Mouse (Mus musculus): ENCODE data around the gene Ptges. TPM values are rescaled to one million over a fixed set of nuclear protein-coding genes. Genes with fewer than 3 reads are reported as not detected.

The Ptges gene
- polyA plus RNA-seq (2016; fragmentation: Nextera tagmentation; extraction: Ambion mirVana) = 3.6 and 4.6 TPM in 2 replicates

GRCm38 (mm10) chr2:30929483-30930045 lies at the start of gene Ptges:
Gene Ptges (minus strand): TSS chr2:30929863.
- Histone ChIP-seq H3K36me3 (no peaks in the 10 kb centered on the region), H3K4me3 (peak within 1 kb of the TSS; percentile 27), H3K4me2 (replicated peaks) (peak within 1 kb of the TSS; percentile 53), H3K4me1 (peaks cover 10% of the 10 kb centered on the region), H3K27me3 (no peaks in the 10 kb centered on the region), H3K9ac (replicated peaks) (no peak within 1 kb of the TSS; the same call in 1 of the 2 replicates), H3K9me3 (no peaks in the 10 kb centered on the region), H3K27ac (replicated peaks) (no peak within 1 kb of the TSS)
- ATAC-seq (ENCODE audit: low FRiP score, low read depth) = 0 out of 2 replicates have a peak, but pooled peaks have one; percentile 52
- WGBS = 3% methylated on average over 23 of the region's 23 CpGs

GRCm38 (mm10) chr2:30967352-30968327 lies 38.0 kb upstream of the Ptges start, which contains the start of gene Tor1a:
Gene Tor1a (minus strand): TSS chr2:30967933.
- Histone ChIP-seq H3K36me3 (peaks cover 46% of the 10 kb centered on the region), H3K27me3 (no peaks in the 10 kb centered on the region), H3K4me1 (peaks cover 18% of the 10 kb centered on the region), H3K4me2 (replicated peaks) (peak within 1 kb of the TSS; percentile 94), H3K9me3 (no peaks in the 10 kb centered on the region), H3K9ac (replicated peaks) (peak within 1 kb of the TSS; percentile 88), H3K4me3 (peak within 1 kb of the TSS; percentile 83), H3K27ac (replicated peaks) (peak within 1 kb of the TSS; percentile 67)
- 2% methylated on average over 59 of the region's 59 CpGs for WGBS
- ATAC-seq (ENCODE audit: low FRiP score, low read depth) = peak; percentile 96

- Histone ChIP-seq H3K27me3 (no peaks in the 10 kb centered on the region), H3K27ac (replicated peaks) (no peak overlapping the region), H3K36me3 (peaks cover 50% of the 10 kb centered on the region), H3K4me1 (peaks cover 18% of the 10 kb centered on the region), H3K4me3 (peak overlapping the region; percentile 83), H3K4me2 (replicated peaks) (peak overlapping the region; percentile 94), H3K9ac (replicated peaks) (peak overlapping the region; percentile 88), H3K9me3 (no peaks in the 10 kb centered on the region)
- WGBS = 25% methylated on average over 16 of the region's 16 CpGs
- ATAC-seq (ENCODE audit: low FRiP score, low read depth) = no peak
Observed at GRCm38 (mm10) chr2:30966826-30967225, 37.2 kb upstream of the Ptges start.

- no peak overlapping the region for H3K4me3 ChIP-seq
- no peak overlapping the region for H3K9ac ChIP-seq (replicated peaks)
- WGBS = 95% methylated on average over 8 of the region's 8 CpGs
- no peak overlapping the region for H3K27ac ChIP-seq (replicated peaks)
- no peaks in the 10 kb centered on the region for H3K27me3 ChIP-seq
- peaks cover 18% of the 10 kb centered on the region for H3K4me1 ChIP-seq
- H3K4me2 ChIP-seq (replicated peaks) = no peak overlapping the region
- ATAC-seq (ENCODE audit: low FRiP score, low read depth) = no peak
- H3K9me3 ChIP-seq = no peaks in the 10 kb centered on the region
- H3K36me3 ChIP-seq = peaks cover 54% of the 10 kb centered on the region
Observed at GRCm38 (mm10) chr2:30965627-30966026, 36.0 kb upstream of the Ptges start.

GRCm38 (mm10) chr2:30962570-30963254 lies 33.0 kb upstream of the Ptges start:
- peaks cover 18% of the 10 kb centered on the region for H3K4me1 ChIP-seq
- 93% methylated on average over 11 of the region's 11 CpGs for WGBS
- H3K9me3 ChIP-seq = no peaks in the 10 kb centered on the region
- H3K4me3 ChIP-seq = no peak overlapping the region
- peaks cover 80% of the 10 kb centered on the region for H3K36me3 ChIP-seq
- H3K27me3 ChIP-seq = no peaks in the 10 kb centered on the region
- ATAC-seq (ENCODE audit: low FRiP score, low read depth) = no peak
- H3K4me2 ChIP-seq (replicated peaks) = no peak overlapping the region
- H3K9ac ChIP-seq (replicated peaks) = no peak overlapping the region
- H3K27ac ChIP-seq (replicated peaks) = no peak overlapping the region

GRCm38 (mm10) chr2:30959856-30960255 lies 30.2 kb upstream of the Ptges start:
- WGBS = 63% methylated on average over 5 of the region's 5 CpGs
- H3K9ac ChIP-seq (replicated peaks) = no peak overlapping the region
- peaks cover 100% of the 10 kb centered on the region for H3K36me3 ChIP-seq
- H3K27ac ChIP-seq (replicated peaks) = no peak overlapping the region
- H3K9me3 ChIP-seq = no peaks in the 10 kb centered on the region
- no peak overlapping the region for H3K4me3 ChIP-seq
- peaks cover 11% of the 10 kb centered on the region for H3K4me1 ChIP-seq
- ATAC-seq (ENCODE audit: low FRiP score, low read depth) = no peak
- H3K27me3 ChIP-seq = no peaks in the 10 kb centered on the region
- H3K4me2 ChIP-seq (replicated peaks) = no peak overlapping the region

- WGBS = 93% methylated on average over 14 of the region's 14 CpGs
- ATAC-seq (ENCODE audit: low FRiP score, low read depth) = no peak
- Histone ChIP-seq H3K27me3 (no peaks in the 10 kb centered on the region), H3K36me3 (peaks cover 89% of the 10 kb centered on the region), H3K9me3 (no peaks in the 10 kb centered on the region), H3K9ac (replicated peaks) (no peak overlapping the region), H3K4me3 (no peak overlapping the region), H3K27ac (replicated peaks) (no peak overlapping the region), H3K4me1 (peaks cover 22% of the 10 kb centered on the region), H3K4me2 (replicated peaks) (no peak overlapping the region)
Observed at GRCm38 (mm10) chr2:30958726-30959125, 29.1 kb upstream of the Ptges start.

GRCm38 (mm10) chr2:30957511-30957910 lies 27.8 kb upstream of the Ptges start:
- Histone ChIP-seq H3K27ac (replicated peaks) (no peak overlapping the region), H3K9me3 (no peaks in the 10 kb centered on the region), H3K4me3 (no peak overlapping the region), H3K27me3 (no peaks in the 10 kb centered on the region), H3K4me1 (peaks cover 27% of the 10 kb centered on the region), H3K36me3 (peaks cover 77% of the 10 kb centered on the region), H3K4me2 (replicated peaks) (no peak overlapping the region), H3K9ac (replicated peaks) (no peak overlapping the region)
- WGBS = 89% methylated on average over 4 of the region's 4 CpGs
- ATAC-seq (ENCODE audit: low FRiP score, low read depth) = no peak

- Histone ChIP-seq H3K4me2 (replicated peaks) (peak overlapping the region; percentile 92), H3K36me3 (peaks cover 50% of the 10 kb centered on the region), H3K27me3 (no peaks in the 10 kb centered on the region), H3K9me3 (no peaks in the 10 kb centered on the region), H3K4me3 (peak overlapping the region; percentile 95; the same call in 1 of the 2 replicates), H3K4me1 (peaks cover 27% of the 10 kb centered on the region), H3K9ac (replicated peaks) (peak overlapping the region; percentile 92; the same call in 1 of the 2 replicates), H3K27ac (replicated peaks) (no peak overlapping the region)
- ATAC-seq (ENCODE audit: low FRiP score, low read depth) = no peak
- 85% methylated on average over 6 of the region's 6 CpGs for WGBS
Observed at GRCm38 (mm10) chr2:30954797-30955196, 25.1 kb upstream of the Ptges start.

GRCm38 (mm10) chr2:30952824-30953490 lies 23.3 kb upstream of the Ptges start, which contains the start of gene Tor1b:
Gene Tor1b (plus strand): TSS chr2:30952959.
- peak; percentile 88 for ATAC-seq (ENCODE audit: low FRiP score, low read depth)
- WGBS = under 1% methylated on average over 58 of the region's 60 CpGs
- Histone ChIP-seq H3K36me3 (peaks cover 32% of the 10 kb centered on the region), H3K9me3 (no peaks in the 10 kb centered on the region), H3K4me2 (replicated peaks) (peak within 1 kb of the TSS; percentile 92), H3K9ac (replicated peaks) (peak within 1 kb of the TSS; percentile 92), H3K27me3 (no peaks in the 10 kb centered on the region), H3K4me1 (peaks cover 27% of the 10 kb centered on the region), H3K4me3 (peak within 1 kb of the TSS; percentile 95), H3K27ac (replicated peaks) (peak within 1 kb of the TSS; percentile 83)

- no peak; the same call in 1 of the 2 replicates for ATAC-seq (ENCODE audit: low FRiP score, low read depth)
- Histone ChIP-seq H3K4me2 (replicated peaks) (peak overlapping the region; percentile 92), H3K27ac (replicated peaks) (peak overlapping the region; percentile 83), H3K36me3 (peaks cover 26% of the 10 kb centered on the region), H3K9ac (replicated peaks) (no peak overlapping the region; the same call in 1 of the 2 replicates), H3K9me3 (no peaks in the 10 kb centered on the region), H3K27me3 (no peaks in the 10 kb centered on the region), H3K4me3 (peak overlapping the region; percentile 95), H3K4me1 (peaks cover 27% of the 10 kb centered on the region)
- 29% methylated on average over 5 of the region's 5 CpGs for WGBS
Observed at GRCm38 (mm10) chr2:30952457-30952823, 22.8 kb upstream of the Ptges start.
